Mouse (Mus musculus) layer of hippocampus, adult 9-11 months (tissue): ENCODE measurements around the gene Pygo2.
A peak's percentile ranks its signal among the peaks of the same experiment; 100 is the strongest.
"Not testable (repeated sequence)": the region's sequence is repeated elsewhere in the genome, so short reads cannot be mapped to it uniquely, and the experiment has no call there.

Experiments
- DNase-seq: peaks from one replicate; pipeline ENCODE4 v3.0.0; 2022

The Pygo2 gene

GRCm38 (mm10) chr3:89421002-89421774 is 8.8 kb upstream of the Pygo2 start:
- DNase-seq, result peak; percentile 83

GRCm38 (mm10) chr3:89421810-89422473 is 8.1 kb upstream of the Pygo2 start:
- no peak for DNase-seq

- DNase-seq, result no peak
These were observed 7.3 kb upstream of the Pygo2 start for GRCm38 (mm10) chr3:89422556-89423205.

GRCm38 (mm10) chr3:89424416-89425140 is 5.4 kb upstream of the Pygo2 start:
- DNase-seq, result no peak

GRCm38 (mm10) chr3:89425141-89425525 is 4.9 kb upstream of the Pygo2 start:
- DNase-seq, result no peak

GRCm38 (mm10) chr3:89425876-89426275 is 4.1 kb upstream of the Pygo2 start:
- no peak for DNase-seq

GRCm38 (mm10) chr3:89429021-89429420 is 993 bp upstream of the Pygo2 start:
- not testable (repeated sequence) for DNase-seq

- no peak for DNase-seq
These were observed 2.6 kb downstream of the Pygo2 start for GRCm38 (mm10) chr3:89432606-89433005.

- no peak for DNase-seq
These were observed 4.5 kb downstream of the Pygo2 start for GRCm38 (mm10) chr3:89434532-89434931.

GRCm38 (mm10) chr3:89435041-89435440 is 5.0 kb downstream of the Pygo2 start:
- DNase-seq, result no peak

GRCm38 (mm10) chr3:89436176-89437113 is 6.4 kb downstream of the Pygo2 start, which contains the start of gene Pbxip1:
TSS of gene Pbxip1 (plus strand) at chr3:89436706.
- DNase-seq, result peak; percentile 56

GRCm38 (mm10) chr3:89437269-89437668 is 7.3 kb downstream of the Pygo2 start:
- no peak for DNase-seq

GRCm38 (mm10) chr3:89440691-89441090 is 10.7 kb downstream of the Pygo2 start:
- DNase-seq, result no peak

GRCm38 (mm10) chr3:89448720-89449537 is 18.9 kb downstream of the Pygo2 start:
- DNase-seq, result no peak

- peak; percentile 69 for DNase-seq
These were observed 19.5 kb downstream of the Pygo2 start for GRCm38 (mm10) chr3:89449541-89449940.

- DNase-seq, result no peak
These were observed 21.9 kb downstream of the Pygo2 start for GRCm38 (mm10) chr3:89451916-89452315.

- no peak for DNase-seq
These were observed 24.6 kb downstream of the Pygo2 start, which contains the start of gene Pmvk for GRCm38 (mm10) chr3:89454401-89455177. TSS of gene Pmvk (plus strand) at chr3:89454541.

- no peak for DNase-seq
These were observed 25.8 kb downstream of the Pygo2 start for GRCm38 (mm10) chr3:89455786-89456285.

GRCm38 (mm10) chr3:89456726-89457665 is 27.0 kb downstream of the Pygo2 start:
- no peak for DNase-seq
